Mouse (Mus musculus) spleen, postnatal 14 days (tissue): ENCODE measurements around the gene Sh3bgrl2.

Experiments
- DNase-seq, 2 experiments: peaks; one replicate each; pipeline ENCODE4 v3.0.0; 2021 to 2022; ENCODE audit warnings: low spot score in 2 of 2

Sh3bgrl2 gene

DNA sequence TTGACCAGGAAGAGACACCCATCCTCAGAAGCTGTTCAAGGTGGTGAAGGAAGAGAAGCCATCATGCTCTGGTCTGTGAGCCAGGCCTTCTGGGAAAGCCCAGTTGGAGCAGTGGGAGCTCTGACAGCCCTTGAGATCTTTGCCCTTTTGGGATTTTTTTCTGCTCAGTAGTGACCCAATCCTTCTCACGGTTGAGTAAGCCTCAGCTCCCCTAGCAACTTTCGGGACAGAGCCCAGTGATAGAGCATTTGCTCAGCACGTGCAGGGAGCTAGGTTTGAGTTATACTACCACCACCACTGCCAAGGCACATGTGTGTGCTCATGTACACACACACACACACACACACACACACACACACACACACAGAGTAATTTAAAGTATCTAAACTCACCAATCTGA, 131.5 kb downstream of the Sh3bgrl2 start:
- no peak for DNase-seq

DNA sequence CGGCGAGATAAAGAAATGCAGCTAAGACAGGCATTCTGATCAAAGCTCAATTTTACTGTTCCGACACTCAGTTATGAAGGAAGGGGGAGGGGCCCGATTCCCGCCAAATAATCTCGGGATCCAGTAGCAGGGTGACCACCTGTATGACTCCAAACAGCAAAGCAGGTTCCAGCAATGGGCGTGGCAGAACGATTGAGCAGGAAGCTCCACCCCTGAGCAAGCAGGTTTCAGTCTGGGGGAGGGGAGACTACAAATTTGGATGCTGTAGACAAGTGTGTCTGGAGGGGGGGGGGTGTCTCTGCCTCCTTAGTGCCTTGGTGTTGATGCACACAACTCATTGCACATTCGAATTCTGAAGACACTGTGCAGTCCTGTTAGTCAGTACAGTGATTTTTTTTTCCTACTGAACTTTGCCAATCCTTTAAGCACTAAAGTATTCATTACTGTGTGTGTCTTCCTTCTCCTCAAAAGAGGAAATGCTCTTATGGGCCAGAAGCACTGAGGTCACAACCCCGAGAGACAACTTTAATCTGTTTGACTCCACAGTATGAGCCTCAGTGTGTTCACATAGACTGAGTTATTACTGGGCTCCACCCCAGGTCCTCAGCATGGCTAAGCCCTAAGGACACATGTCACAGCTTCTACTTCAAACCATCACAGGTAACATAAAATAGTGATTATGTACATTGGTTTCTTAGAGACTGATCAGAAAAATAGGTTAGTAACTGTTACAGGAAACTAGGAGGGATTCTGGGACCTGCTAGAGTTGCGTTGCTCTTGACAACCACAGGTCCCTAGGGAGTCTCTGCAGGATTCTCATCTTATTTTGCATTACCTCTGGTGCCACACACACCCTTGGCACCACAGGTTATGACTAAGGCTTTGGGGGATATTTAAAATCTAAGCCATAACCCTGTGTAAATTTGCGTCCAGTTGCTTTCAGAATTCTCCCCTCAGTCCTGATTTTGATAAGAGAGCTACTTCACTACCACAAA, 133.8 kb downstream of the Sh3bgrl2 start:
- no peak for DNase-seq

DNA sequence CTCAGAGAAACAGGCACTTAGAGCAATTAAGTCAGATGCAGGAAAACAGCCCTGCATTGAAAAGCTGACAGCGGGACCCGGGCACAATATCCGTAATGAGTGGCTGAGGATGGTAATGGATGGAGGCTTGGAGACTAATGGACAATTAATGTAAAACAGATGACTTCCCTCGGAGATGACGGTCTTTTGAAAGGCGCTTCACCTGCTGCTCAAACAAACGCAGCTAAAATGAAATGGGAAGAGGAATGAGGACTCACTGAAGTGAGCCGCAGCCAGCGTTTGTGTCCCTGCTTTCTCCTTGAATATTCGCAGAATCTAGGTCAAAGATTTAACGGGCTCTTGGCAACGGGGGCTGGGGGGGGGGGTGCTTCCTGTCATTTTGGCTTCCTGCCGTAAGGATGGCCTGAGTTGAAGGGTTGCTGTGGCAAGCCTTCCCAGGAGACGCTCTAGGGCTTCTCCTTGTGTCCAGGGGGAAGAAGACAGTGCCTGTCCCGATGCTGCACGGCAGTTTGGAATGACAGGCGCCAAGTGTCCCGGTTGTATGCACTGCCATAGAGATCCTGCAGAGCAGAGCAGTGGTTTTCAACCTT, 138.5 kb downstream of the Sh3bgrl2 start:
- no peak for DNase-seq

DNA sequence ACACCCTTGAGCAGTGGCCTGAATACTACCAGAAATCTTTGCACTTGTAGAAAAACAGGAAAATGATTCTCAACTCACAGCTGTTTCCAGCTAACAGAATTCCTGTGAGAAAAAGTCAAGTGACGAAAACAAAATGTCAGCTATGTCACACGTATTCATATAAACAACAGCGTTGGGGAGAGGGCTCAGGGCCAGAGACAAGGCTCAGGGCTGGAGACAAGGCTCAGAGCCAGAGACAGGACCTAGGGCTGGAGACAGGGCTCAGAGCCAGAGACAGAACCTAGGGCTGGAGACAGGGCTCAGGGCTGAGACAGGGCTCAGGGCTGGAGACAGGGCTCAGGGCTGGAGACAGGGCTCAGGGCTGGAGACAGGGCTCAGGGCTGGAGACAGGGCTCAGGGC, 139.8 kb downstream of the Sh3bgrl2 start:
- DNase-seq = no peak
